Mouse (Mus musculus) erythroblast, embryonic 14.5 days (primary cell): Measurements from ENCODE around the gene Ipcef1. TPM values are rescaled to one million over a fixed set of nuclear protein-coding genes. Genes with fewer than 3 reads are reported as not detected.

Source experiments
- H3K27me3 ChIP-seq: 2 replicates; pipeline ENCODE4 v1.6.1; 2012; ENCODE audit warnings: inconsistent platforms; ENCODE audit not compliant: control insufficient read depth
- H3K36me3 ChIP-seq: 2 replicates; pipeline ENCODE4 v1.6.1; 2012; ENCODE audit warnings: mild to moderate bottlenecking, inconsistent platforms; ENCODE audit not compliant: control insufficient read depth
- H3K4me1 ChIP-seq: 2 replicates; pipeline ENCODE4 v1.6.1; 2012; ENCODE audit warnings: inconsistent platforms; ENCODE audit not compliant: control insufficient read depth
- H3K4me3 ChIP-seq: replicated peaks from 2 replicates; pipeline ENCODE3; 2012; ENCODE audit warnings: moderate library complexity, mild to moderate bottlenecking, inconsistent platforms
- H3K9me3 ChIP-seq: 2 replicates; pipeline ENCODE4 v1.6.1; 2012; ENCODE audit warnings: low read length, inconsistent platforms, mixed read lengths; ENCODE audit not compliant: control insufficient read depth
- GATA1 ChIP-seq: IDR thresholded peaks from 2 replicates; pipeline ENCODE4 v1.6.1; 2012; ENCODE audit warnings: low read length, inconsistent platforms, mixed read lengths
- TAL1 ChIP-seq: IDR thresholded peaks from 3 replicates; pipeline ENCODE4 v1.6.1; 2012; ENCODE audit warnings: low read length, inconsistent platforms, mixed read lengths
- polyA plus RNA-seq: library from polyadenylated mRNA; stranded (reverse); fragments of >175 nt; gene quantifications from 2 replicates; pipeline ENCODE4 v1.2.3, GENCODE M21; 2012

Ipcef1 gene
- polyA plus RNA-seq, result 0.01 TPM in 1 of 2 replicates, not detected in the other

DNA sequence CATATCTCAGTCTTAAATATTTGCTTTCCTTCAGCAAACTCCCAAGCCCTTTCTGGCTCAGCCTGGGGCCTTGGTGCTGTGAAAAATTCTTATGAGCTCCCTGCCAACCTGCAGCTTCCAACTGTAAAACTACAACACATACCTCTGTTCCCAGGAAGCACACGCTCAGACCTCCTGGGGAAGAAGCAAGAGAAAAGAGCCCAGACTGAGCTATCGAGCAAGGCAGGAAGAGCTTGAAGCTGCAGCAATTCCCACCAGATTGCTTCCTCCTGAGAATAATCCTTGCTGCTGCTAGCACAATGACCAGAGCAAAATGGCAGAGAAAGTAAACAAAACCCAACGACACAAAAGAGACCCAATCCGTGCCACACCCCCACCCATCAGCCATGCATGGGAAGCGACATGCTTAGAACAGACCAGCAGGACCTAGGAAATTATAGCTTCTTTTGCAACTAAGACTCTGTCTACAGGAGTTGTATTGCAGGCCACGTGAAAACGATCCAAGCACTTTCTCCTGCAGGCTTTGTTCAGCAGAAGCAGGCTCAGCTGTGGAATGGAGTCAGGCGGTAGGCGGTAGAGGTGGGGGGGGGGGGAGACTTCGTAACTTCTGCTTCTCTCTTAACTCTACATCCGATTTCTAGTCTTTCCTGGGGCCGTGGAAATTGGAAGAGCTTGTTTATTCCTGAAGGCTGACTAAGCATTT, at the start of gene Ipcef1:
Gene Ipcef1, minus strand, starts transcription at position 164 of the 703 bp plus-strand sequence.
- no peak within 1 kb of the TSS for H3K4me3 ChIP-seq
- H3K9me3 ChIP-seq, result no peaks in the 10 kb centered on the region
- TF ChIP-seq GATA1 (no peak), TAL1 (no peak)
- H3K36me3 ChIP-seq, result no peaks in the 10 kb centered on the region
- no peaks in the 10 kb centered on the region for H3K27me3 ChIP-seq
- H3K4me1 ChIP-seq, result no peaks in the 10 kb centered on the region

GRCm38 (mm10) chr10:7077971-7078370, 25.7 kb upstream of the Ipcef1 start:
- Histone ChIP-seq H3K36me3 (no peaks in the 10 kb centered on the region), H3K4me1 (no peaks in the 10 kb centered on the region), H3K4me3 (no peak overlapping the region), H3K27me3 (no peaks in the 10 kb centered on the region), H3K9me3 (no peaks in the 10 kb centered on the region)
- TF ChIP-seq GATA1 (no peak), TAL1 (no peak)

DNA sequence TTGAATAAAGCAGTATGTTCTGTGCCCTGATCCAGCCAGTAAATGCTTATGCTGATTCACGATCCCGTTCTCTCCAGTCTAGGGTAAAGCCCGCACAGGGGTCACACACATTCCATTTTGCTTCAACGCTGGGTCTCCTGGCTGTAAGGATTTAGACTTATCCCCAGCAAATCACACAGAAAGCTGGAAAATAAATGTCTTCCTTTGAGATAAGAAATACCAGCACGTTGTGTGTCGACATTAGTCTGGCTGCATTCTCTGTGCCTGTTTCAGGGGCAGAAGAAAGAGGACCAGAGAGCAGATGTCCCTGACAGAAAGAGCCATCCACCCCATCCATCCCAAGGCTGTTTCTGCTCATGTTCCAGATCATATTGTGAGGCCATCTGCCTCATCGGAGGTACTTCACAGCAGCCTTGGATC, 25.1 kb upstream of the Ipcef1 start:
- H3K36me3 ChIP-seq, result no peaks in the 10 kb centered on the region
- H3K27me3 ChIP-seq, result no peaks in the 10 kb centered on the region
- no peak overlapping the region for H3K4me3 ChIP-seq
- no peaks in the 10 kb centered on the region for H3K9me3 ChIP-seq
- TF ChIP-seq GATA1 (no peak), TAL1 (no peak)
- H3K4me1 ChIP-seq, result no peaks in the 10 kb centered on the region

GRCm38 (mm10) chr10:7076662-7077211, 24.5 kb upstream of the Ipcef1 start:
- Histone ChIP-seq H3K27me3 (no peaks in the 10 kb centered on the region), H3K9me3 (no peaks in the 10 kb centered on the region), H3K36me3 (no peaks in the 10 kb centered on the region), H3K4me1 (no peaks in the 10 kb centered on the region), H3K4me3 (no peak overlapping the region)
- no peak for TF ChIP-seq TAL1
- TF ChIP-seq GATA1, result no peak

DNA sequence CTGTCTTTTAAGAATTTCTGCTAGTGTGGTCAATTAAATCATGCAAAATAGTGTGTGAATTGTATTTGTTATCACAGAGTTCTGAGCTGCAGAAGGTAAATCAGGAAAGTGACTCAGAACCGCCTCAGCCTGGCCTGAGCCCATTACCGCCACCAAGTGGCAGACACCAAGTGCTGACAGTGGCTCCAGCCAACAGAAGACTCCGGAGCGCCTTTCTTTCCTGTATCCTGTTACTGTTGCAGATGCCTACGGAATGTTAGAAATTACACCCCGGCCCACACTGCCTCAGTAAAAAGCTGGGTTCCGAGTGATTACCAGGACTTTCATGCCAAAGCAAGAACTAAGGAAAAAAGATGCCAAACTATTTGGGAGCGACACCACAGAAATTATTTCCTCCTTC, 23.9 kb upstream of the Ipcef1 start:
- H3K4me1 ChIP-seq, result no peaks in the 10 kb centered on the region
- no peak for TF ChIP-seq TAL1
- no peaks in the 10 kb centered on the region for H3K36me3 ChIP-seq
- no peaks in the 10 kb centered on the region for H3K9me3 ChIP-seq
- H3K27me3 ChIP-seq, result no peaks in the 10 kb centered on the region
- H3K4me3 ChIP-seq, result no peak overlapping the region

GRCm38 (mm10) chr10:7075661-7076060, 23.4 kb upstream of the Ipcef1 start:
- Histone ChIP-seq H3K4me1 (no peaks in the 10 kb centered on the region), H3K9me3 (no peaks in the 10 kb centered on the region), H3K4me3 (no peak overlapping the region), H3K27me3 (no peaks in the 10 kb centered on the region), H3K36me3 (no peaks in the 10 kb centered on the region)
- TF ChIP-seq TAL1, result no peak
- no peak for TF ChIP-seq GATA1

DNA sequence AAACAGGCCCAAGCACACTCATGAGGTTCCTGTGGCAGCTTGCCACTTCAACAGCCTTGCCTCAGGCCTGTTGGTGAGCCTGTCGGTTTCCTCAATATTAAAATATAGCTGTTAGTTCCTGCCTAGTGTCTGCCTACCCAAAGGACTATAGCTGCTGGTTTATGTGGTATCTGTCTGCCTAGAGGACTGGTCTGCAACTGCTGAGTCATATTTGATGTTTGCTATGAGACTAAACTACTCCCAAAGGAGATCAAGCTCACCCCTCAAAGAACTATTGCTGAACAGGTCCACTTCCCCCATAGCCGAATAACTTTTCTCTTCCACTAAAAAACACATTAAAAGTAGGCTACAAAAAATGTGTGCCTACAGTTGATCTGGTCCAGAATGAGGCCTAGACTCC, 22.0 kb upstream of the Ipcef1 start:
- TF ChIP-seq GATA1 (no peak), TAL1 (no peak)
- no peaks in the 10 kb centered on the region for H3K9me3 ChIP-seq
- H3K36me3 ChIP-seq, result no peaks in the 10 kb centered on the region
- H3K27me3 ChIP-seq, result no peaks in the 10 kb centered on the region
- no peak overlapping the region for H3K4me3 ChIP-seq
- H3K4me1 ChIP-seq, result no peaks in the 10 kb centered on the region

DNA sequence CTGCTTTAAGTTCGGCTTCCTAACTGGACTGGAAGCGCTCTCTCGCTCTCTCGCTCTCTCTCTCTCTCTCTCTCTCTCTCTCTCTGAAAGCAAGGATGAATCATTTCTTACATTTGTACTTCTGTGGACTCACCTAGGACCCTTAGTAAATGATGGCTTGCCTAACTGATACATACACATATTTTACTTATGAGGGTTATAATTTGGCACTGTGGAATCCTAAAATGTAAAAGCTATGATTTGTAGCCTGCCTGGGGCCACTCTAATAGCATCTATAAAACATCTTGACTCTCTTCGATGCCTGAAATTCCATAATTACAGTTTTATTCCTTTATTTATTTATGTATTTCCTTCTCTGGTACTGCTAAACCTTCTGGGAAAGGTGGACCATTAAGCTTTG, 18.6 kb upstream of the Ipcef1 start:
- no peak overlapping the region for H3K4me3 ChIP-seq
- no peak for TF ChIP-seq TAL1
- no peak for TF ChIP-seq GATA1
- H3K9me3 ChIP-seq, result no peaks in the 10 kb centered on the region
- H3K36me3 ChIP-seq, result no peaks in the 10 kb centered on the region
- H3K4me1 ChIP-seq, result no peaks in the 10 kb centered on the region
- no peaks in the 10 kb centered on the region for H3K27me3 ChIP-seq

- H3K36me3 ChIP-seq, result no peaks in the 10 kb centered on the region
Measured at GRCm38 (mm10) chr10:7070100-7070835, 18.0 kb upstream of the Ipcef1 start.

More at GRCm38 (mm10) chr10:7070100-7070835, 18.0 kb upstream of the Ipcef1 start:
- Histone ChIP-seq H3K4me3 (no peak overlapping the region), H3K4me1 (no peaks in the 10 kb centered on the region), H3K27me3 (no peaks in the 10 kb centered on the region), H3K9me3 (no peaks in the 10 kb centered on the region)
- no peak for TF ChIP-seq GATA1
- no peak for TF ChIP-seq TAL1
